Mouse (Mus musculus) olfactory bulb, adult 2 months (tissue): ENCODE results near the gene Dppa2. TPM values are rescaled to one million over a fixed set of nuclear protein-coding genes. Genes with fewer than 3 reads are reported as not detected.

Experiments used
- H3K27ac ChIP-seq: fragments of 200-500 bp; 2 replicates; pipeline ENCODE4 v1.5.1; 2012; ENCODE audit warnings: low read depth, low read length; ENCODE audit not compliant: insufficient read depth
- H3K4me1 ChIP-seq: fragments of 200-500 bp; 2 replicates; pipeline ENCODE4 v1.6.1; 2012; ENCODE audit warnings: low read length; ENCODE audit not compliant: control insufficient read depth, insufficient read depth
- H3K4me3 ChIP-seq: fragments of 200-500 bp; 2 replicates; pipeline ENCODE4 v1.5.1; 2012; ENCODE audit warnings: mild to moderate bottlenecking, low read depth, low read length, moderate library complexity; ENCODE audit not compliant: insufficient read depth
- CTCF ChIP-seq: fragments of 200-500 bp; IDR thresholded peaks from 2 replicates; pipeline ENCODE4 v1.5.1; 2012; ENCODE audit warnings: low read depth, mild to moderate bottlenecking, low read length, moderate library complexity; ENCODE audit not compliant: insufficient read depth
- POLR2A ChIP-seq: fragments of 200-500 bp; IDR thresholded peaks from 2 replicates; pipeline ENCODE4 v1.6.1; 2012; ENCODE audit warnings: mild to moderate bottlenecking, low read depth, low read length, moderate library complexity; ENCODE audit not compliant: insufficient read depth
- WGBS: fragments of 180-500 bp; shearing (Covaris S2); methylation state at CpG from one replicate; pipeline ENCODE4 v1.1.7; 2018; 5-methylcytosine and 5-hydroxymethylcytosine counted together
- polyA plus RNA-seq: library from polyadenylated mRNA; stranded (reverse); fragments of >200 nt; gene quantifications from 2 replicates; pipeline ENCODE4 v1.2.4, GENCODE M21; 2012; ENCODE audit warnings: low replicate concordance; ENCODE audit not compliant: missing spikeins, insufficient read depth, insufficient read length

Dppa2 gene
- polyA plus RNA-seq, 1 experiment, result not detected

GRCm38 (mm10) chr16:48368096-48368495 lies 64.4 kb downstream of the Dppa2 start:
- TF ChIP-seq POLR2A (no peak), CTCF (no peak)
- 96% methylated on average over 2 of the region's 2 CpGs for WGBS
- H3K4me3 ChIP-seq, result no peak overlapping the region
- H3K4me1 ChIP-seq, result no peaks in the 10 kb centered on the region
- no peak overlapping the region for H3K27ac ChIP-seq

Other genes with a start within 250 kb of the Dppa2 start
- not detected in 2 replicates for gene Dppa4, start 20.2 kb upstream of the Dppa2 start, polyA plus RNA-seq
- gene Gm5485, start 108.5 kb downstream of the Dppa2 start, polyA plus RNA-seq, result not detected in 2 replicates
- gene Morc1, start 127.3 kb downstream of the Dppa2 start, polyA plus RNA-seq, result not detected in 2 replicates